Mouse (Mus musculus) CH12.LX (cell line): Measurements from ENCODE around the gene Spen. TPM values are rescaled to one million over a fixed set of nuclear protein-coding genes. Genes with fewer than 3 reads are reported as not detected.

ENCODE experiments used
- DNase-seq: peaks from one replicate; pipeline ENCODE4 v3.0.0-alpha.2; 2013; ENCODE audit errors: extremely low read depth
- H3K27ac ChIP-seq: 2 replicates; pipeline ENCODE4 v1.5.1; 2012; ENCODE audit warnings: low read depth, mild to moderate bottlenecking, control low read depth, moderate library complexity; ENCODE audit not compliant: insufficient read depth
- H3K27me3 ChIP-seq: replicated peaks from 2 replicates; pipeline ENCODE3; 2012; ENCODE audit warnings: inconsistent platforms
- H3K36me3 ChIP-seq, 2 experiments: replicated peaks in 1 of 2; 2 replicates each; pipeline versions ENCODE3 to v1.6.1; 2012; ENCODE audit warnings: inconsistent platforms in 1 of 2, low read length in 1 of 2, mild to moderate bottlenecking in 1 of 2, mixed read lengths in 1 of 2, moderate library complexity in 1 of 2; ENCODE audit not compliant: control insufficient read depth in 1 of 2, insufficient read depth in 1 of 2
- H3K4me1 ChIP-seq, 2 experiments: 2 replicates each; pipeline ENCODE4 v1.6.1; 2012; ENCODE audit warnings: inconsistent platforms in 1 of 2, moderate library complexity in 1 of 2; ENCODE audit not compliant: insufficient read depth in 2 of 2, control insufficient read depth in 1 of 2
- H3K4me2 ChIP-seq: 2 replicates; pipeline ENCODE4 v1.6.1; 2012; ENCODE audit warnings: low read depth, mild to moderate bottlenecking, control low read depth; ENCODE audit not compliant: poor library complexity, insufficient read depth, severe bottlenecking
- H3K4me3 ChIP-seq, 3 experiments: fragments of 150-350 bp in 1 of 3; sonication (generic) in 1 of 3; replicated peaks in 1 of 3; 2 replicates each; pipeline versions ENCODE3 to v1.5.1; 2011 to 2012; ENCODE audit warnings: low read depth in 2 of 3, low read length in 2 of 3, mild to moderate bottlenecking in 2 of 3, moderate library complexity in 2 of 3, control low read depth in 1 of 3, improper control_type of control experiment in 1 of 3, inconsistent platforms in 1 of 3, mixed read lengths in 1 of 3; ENCODE audit not compliant: poor library complexity in 1 of 3
- H3K79me2 ChIP-seq: replicated peaks from 2 replicates; pipeline ENCODE4 v1.6.1; 2012; ENCODE audit warnings: mild to moderate bottlenecking, moderate library complexity; ENCODE audit not compliant: control insufficient read depth, poor library complexity, insufficient read depth, severe bottlenecking; ENCODE audit errors: extremely low read depth
- H3K9ac ChIP-seq: 2 replicates; pipeline ENCODE4 v1.6.1; 2012; ENCODE audit warnings: low read depth, mild to moderate bottlenecking, control low read depth, moderate library complexity; ENCODE audit not compliant: insufficient read depth
- H3K9me3 ChIP-seq: replicated peaks from 2 replicates; pipeline ENCODE3; 2012; ENCODE audit warnings: low read length, inconsistent platforms, mixed read lengths
- BHLHE40 ChIP-seq: IDR thresholded peaks from 2 replicates; pipeline ENCODE4 v1.6.1; 2011; ENCODE audit warnings: mild to moderate bottlenecking, low read depth, low read length, improper control_type of control experiment
- CHD1 ChIP-seq: IDR thresholded peaks from 2 replicates; pipeline ENCODE4 v1.6.1; 2012; ENCODE audit warnings: low read depth, low read length, improper control_type of control experiment, inconsistent platforms
- CTCF ChIP-seq, 2 experiments: IDR thresholded peaks in 1 of 2; conservative IDR thresholded peaks in 1 of 2; 2 replicates each; pipeline ENCODE4 v1.5.1; 2011 to 2012; ENCODE audit warnings: low read depth in 2 of 2, low read length in 2 of 2, improper control_type of control experiment in 1 of 2, inconsistent platforms in 1 of 2, mild to moderate bottlenecking in 1 of 2, moderate library complexity in 1 of 2
- E2F4 ChIP-seq: IDR thresholded peaks from 2 replicates; pipeline ENCODE4 v1.6.1; 2011; ENCODE audit warnings: low read depth, low read length, improper control_type of control experiment; ENCODE audit not compliant: insufficient replicate concordance
- JUN ChIP-seq: IDR thresholded peaks from 2 replicates; pipeline ENCODE4 v1.6.1; 2011; ENCODE audit warnings: low read depth, mild to moderate bottlenecking, low read length, improper control_type of control experiment, moderate library complexity; ENCODE audit not compliant: insufficient read depth
- MXI1 ChIP-seq: IDR thresholded peaks from 2 replicates; pipeline ENCODE4 v1.6.1; 2011; ENCODE audit warnings: mild to moderate bottlenecking, low read depth, low read length, improper control_type of control experiment
- MYC ChIP-seq: IDR thresholded peaks from 2 replicates; pipeline ENCODE4 v1.6.1; 2011; ENCODE audit warnings: low read depth, mild to moderate bottlenecking, improper control_type of control experiment, low read length
- NELFE ChIP-seq: IDR thresholded peaks from 2 replicates; pipeline ENCODE4 v1.6.1; 2011; ENCODE audit warnings: low read depth, low read length, improper control_type of control experiment
- SIN3A ChIP-seq: IDR thresholded peaks from 2 replicates; pipeline ENCODE4 v1.6.1; 2012; ENCODE audit warnings: low read length, improper control_type of control experiment, inconsistent platforms
- SMC3 ChIP-seq: IDR thresholded peaks from 2 replicates; pipeline ENCODE4 v1.6.1; 2011; ENCODE audit warnings: low read depth, low read length, improper control_type of control experiment
- TBP ChIP-seq: conservative IDR thresholded peaks from 2 replicates; pipeline ENCODE4 v1.6.1; 2011; ENCODE audit warnings: low read depth, low read length, improper control_type of control experiment
- USF1 ChIP-seq: IDR thresholded peaks from 2 replicates; pipeline ENCODE4 v1.6.1; 2014; ENCODE audit warnings: low read depth, mild to moderate bottlenecking, inconsistent platforms, low read length, improper control_type of control experiment
- dilution Hi-C: fragments of 300-500 bp; cut with MboI; formaldehyde crosslinking; loops from 2 replicates; pipeline ENCODE4 v1.14.3; 2020; ENCODE audit warnings: low sequenced_read_pairs; ENCODE audit not compliant: extremely low pct_unique_long_range_greater_than_20kb, extremely low pct_ligation_motif_present
- in situ Hi-C: fragments of 300-500 bp; cut with MboI; formaldehyde crosslinking; loops from 3 replicates; pipeline ENCODE4 v1.14.3; 2019; ENCODE audit warnings: low sequenced_read_pairs, low pct_ligation_motif_present, low pct_unique_long_range_greater_than_20kb, mixed read lengths
- polyA plus RNA-seq: library from polyadenylated mRNA; unstranded; fragments of >175 nt; gene quantifications from 2 replicates; pipeline ENCODE4 v1.2.1, GENCODE M21; 2012; ENCODE audit warnings: low read depth; ENCODE audit not compliant: insufficient read length
- total RNA-seq, 2 experiments: library from RNA; depleted of rRNA; stranded (reverse); fragments of 300-350 nt in 1 of 2; fragments of >200 nt in 1 of 2; gene quantifications; 2 replicates each; pipeline ENCODE4 v1.2.3; 2012 to 2014

Spen gene
- total and polyA plus RNA-seq, 3 experiments = 4.0 to 21.6 (median 10.2) TPM

GRCm38 (mm10) chr4:141446211-141446610 is 92.2 kb downstream of the Spen start:
- H3K79me2 ChIP-seq = peaks cover 15% of the 10 kb centered on the region
- in situ Hi-C loops = loop anchor here (5.0 kb wide), 1 partner anchor 34 kb away; no protein-coding TSS in a partner anchor
- no peaks in the 10 kb centered on the region for H3K27me3 ChIP-seq
- no peaks in the 10 kb centered on the region for H3K9me3 ChIP-seq
- H3K4me2 ChIP-seq = no peak overlapping the region
- dilution Hi-C loops = no loop called here
- peaks cover 9 to 29% of the 10 kb centered on the region in 2 experiments for H3K4me1 ChIP-seq
- no peak overlapping the region for H3K9ac ChIP-seq
- no peak overlapping the region for H3K27ac ChIP-seq
- peaks cover 24 to 45% of the 10 kb centered on the region in 2 experiments for H3K36me3 ChIP-seq
- no peak overlapping the region for H3K4me3 ChIP-seq
- no peak for TF ChIP-seq JUN
- no peak for TF ChIP-seq SMC3
- TF ChIP-seq USF1 = no peak
- TF ChIP-seq TBP = no peak
- TF ChIP-seq E2F4 = no peak
- TF ChIP-seq NELFE = no peak
- DNase-seq = no peak

GRCm38 (mm10) chr4:141445328-141445720 is 93.1 kb downstream of the Spen start:
- TF ChIP-seq BHLHE40 (peak; percentile 55), MYC (0 out of 2 replicates have a peak, but pooled peaks have one; percentile 36), SIN3A (0 out of 2 replicates have a peak, but pooled peaks have one; percentile 69), MXI1 (peak; percentile 86), CTCF (conservative IDR thresholded peaks at IDR 0.05 in 1 of 2, IDR thresholded peaks at IDR 0.05 in 1 of 2; ENCODE audit: low read depth in 2 of 2, low read length in 2 of 2) (no peak), CHD1 (no peak)
- peak; percentile 35 for DNase-seq
- Histone ChIP-seq H3K36me3 (peaks cover 22 to 39% of the 10 kb centered on the region in 2 experiments), H3K4me3 (peak overlapping the region; percentile 75 to 90 (median 76)), H3K9me3 (no peaks in the 10 kb centered on the region), H3K9ac (peak overlapping the region; percentile 93), H3K79me2 (peaks cover 12% of the 10 kb centered on the region), H3K4me1 (peaks cover 9 to 24% of the 10 kb centered on the region in 2 experiments), H3K27me3 (peaks cover 3% of the 10 kb centered on the region), H3K4me2 (peak overlapping the region; percentile 88), H3K27ac (peak overlapping the region; percentile 2; the same call in 1 of the 2 replicates)
- in situ Hi-C loops = loop anchor here (5.0 kb wide), 1 partner anchor 33 kb away; no protein-coding TSS in a partner anchor
- dilution Hi-C loops = no loop called here
